Mouse (Mus musculus) heart, postnatal 0 days (tissue): ENCODE measurements at regions not wholly inside any gene's neighbourhood (a gene's known extent, or its start where the extent isn't known, plus 50 kb on each side); places are given as distances from the start of the nearest gene placed in this dataset.

Experiments used
- CTCF ChIP-seq: IDR thresholded peaks from 2 replicates; pipeline ENCODE4 v1.5.1; 2016; ENCODE audit warnings: antibody characterized with exemption, control low read depth, low read depth
- EP300 ChIP-seq: IDR thresholded peaks from 2 replicates; pipeline ENCODE4 v1.6.1; 2016; ENCODE audit warnings: antibody characterized with exemption, low read depth

DNA sequence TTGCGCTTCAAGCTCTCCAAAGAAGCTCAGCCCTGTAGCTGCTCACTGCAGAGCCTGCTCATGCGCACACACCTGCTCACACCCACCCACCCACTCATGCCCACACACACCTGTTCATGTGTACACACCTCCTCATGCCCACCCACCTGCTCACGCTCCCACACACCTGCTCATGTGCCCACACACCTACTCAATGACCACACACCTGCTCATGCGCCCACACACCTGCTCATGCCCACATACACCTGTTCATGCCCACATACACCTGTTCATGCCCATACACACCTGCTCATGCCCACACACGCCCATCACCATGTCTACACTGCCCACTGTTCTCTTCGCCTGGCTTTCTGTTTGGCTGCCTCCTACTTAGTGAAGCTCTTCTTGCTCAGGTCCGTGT, 56.5 kb upstream of the Cmc1 start:
- TF ChIP-seq EP300 = no peak
- no peak for TF ChIP-seq CTCF
